Mouse (Mus musculus) E14TG2a.4 (cell line): ENCODE results near the gene Pkp2.

Source experiments
- CTCF ChIP-seq: conservative IDR thresholded peaks from 2 replicates; pipeline ENCODE4 v1.5.1; 2014; ENCODE audit warnings: low read length
- POU5F1 ChIP-seq: IDR thresholded peaks from 2 replicates; pipeline ENCODE4 v1.6.1; 2014; ENCODE audit warnings: low read length, borderline replicate concordance

GRCm38 (mm10) chr16:16222651-16223050 lies 9.5 kb downstream of the Pkp2 start:
- TF ChIP-seq CTCF (no peak), POU5F1 (no peak)
